Mouse (Mus musculus): ENCODE measurements around the gene Cadm1.

DNA sequence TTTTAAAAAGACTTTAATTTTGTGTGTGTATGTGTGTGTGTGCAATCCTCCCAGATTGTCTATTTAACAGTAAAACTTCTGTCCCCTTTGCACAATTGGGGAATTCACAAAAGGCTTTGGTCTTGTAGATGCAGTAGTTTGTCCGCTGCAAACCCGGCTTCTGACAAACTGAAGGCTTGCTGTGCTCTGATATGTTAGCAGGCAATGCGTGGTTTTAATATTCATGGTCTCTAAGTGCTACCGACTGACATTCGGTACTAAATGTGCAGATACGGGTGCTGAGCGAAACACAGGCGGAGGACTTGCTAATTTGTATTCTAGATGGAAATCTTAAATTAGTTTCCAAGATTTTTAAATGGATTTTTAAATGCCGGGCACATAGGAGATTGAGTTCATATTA lies 176.4 kb downstream of the Cadm1 start:
- TF ChIP-seq POLR2A (IDR thresholded peaks at IDR 0.05; ENCODE audit: low read depth, low read length): no peak
- no peak for TF ChIP-seq CTCF (IDR thresholded peaks at IDR 0.05; ENCODE audit: extremely low read depth, insufficient read length, insufficient replicate concordance, low read depth, low read length)
